Mouse (Mus musculus) heart, adult 2 months (tissue): ENCODE measurements around the gene Slfn14. TPM values are rescaled to one million over a fixed set of nuclear protein-coding genes. Genes with fewer than 3 reads are reported as not detected.

Source experiments
- DNase-seq, 2 experiments: peaks; one replicate each; pipeline ENCODE4 v3.0.0; 2021
- H3K27ac ChIP-seq: fragments of 200-600 bp; 2 replicates; pipeline ENCODE4 v1.8.1; 2022
- H3K27me3 ChIP-seq: fragments of 200-500 bp; 2 replicates; pipeline ENCODE4 v1.6.1; 2012; ENCODE audit warnings: mild to moderate bottlenecking, low read length, inconsistent platforms, mixed read lengths; ENCODE audit not compliant: control insufficient read depth, insufficient read depth
- H3K36me3 ChIP-seq: fragments of 200-500 bp; 2 replicates; pipeline ENCODE4 v1.6.1; 2012; ENCODE audit warnings: low read length, inconsistent platforms; ENCODE audit not compliant: control insufficient read depth, insufficient read depth
- H3K4me1 ChIP-seq: fragments of 200-500 bp; 2 replicates; pipeline ENCODE4 v1.6.1; 2011; ENCODE audit warnings: low read length; ENCODE audit not compliant: control insufficient read depth, insufficient read depth
- H3K4me3 ChIP-seq: fragments of 200-600 bp; 2 replicates; pipeline ENCODE4 v1.8.1; 2022
- H3K79me2 ChIP-seq: fragments of 200-500 bp; replicated peaks from 2 replicates; pipeline ENCODE4 v1.6.1; 2012; ENCODE audit warnings: mild to moderate bottlenecking, inconsistent platforms, low read length, moderate library complexity, mixed read lengths; ENCODE audit not compliant: control insufficient read depth, insufficient read depth
- H3K9ac ChIP-seq: fragments of 200-500 bp; 2 replicates; pipeline ENCODE4 v1.6.1; 2012; ENCODE audit warnings: low read depth, mild to moderate bottlenecking, control low read depth, inconsistent platforms, low read length, mixed read lengths
- CTCF ChIP-seq: fragments of 200-600 bp; IDR thresholded peaks from 2 replicates; pipeline ENCODE4 v1.8.1; 2022; ENCODE audit warnings: antibody characterized with exemption, mild to moderate bottlenecking, moderate library complexity
- EP300 ChIP-seq: fragments of 200-500 bp; IDR thresholded peaks from 2 replicates; pipeline ENCODE4 v1.6.1; 2011; ENCODE audit warnings: low read depth, low read length, control low read depth; ENCODE audit not compliant: insufficient read depth
- POLR2A ChIP-seq: fragments of 200-500 bp; IDR thresholded peaks from 2 replicates; pipeline ENCODE4 v1.6.1; 2011; ENCODE audit warnings: mild to moderate bottlenecking, low read depth, low read length, control low read depth; ENCODE audit not compliant: insufficient read depth
- WGBS: fragments of 180-500 bp; shearing (Covaris S2); methylation state at CpG from one replicate; pipeline ENCODE4 v1.1.7; 2018; 5-methylcytosine and 5-hydroxymethylcytosine counted together
- intact Hi-C: fragments of 180-260 bp; cut with DNase I; formaldehyde crosslinking; loops from one replicate; pipeline ENCODE4 v1.15.1; 2025
- polyA plus RNA-seq: library from polyadenylated mRNA; depleted of rRNA; stranded (reverse); fragments of >200 nt; gene quantifications from 2 replicates; pipeline ENCODE4 v1.2.3, GENCODE M21; 2012
- total RNA-seq, 2 experiments: library from RNA; stranded (reverse); gene quantifications; 2 replicates each; pipeline ENCODE4 v1.2.3; 2021

Slfn14 gene
- total and polyA plus RNA-seq, 3 experiments: 0.14 TPM; not detected in 2

- H3K9ac ChIP-seq: no peak overlapping the region
- intact Hi-C loops: no loop called here
- H3K27ac ChIP-seq: no peak overlapping the region
- no peak overlapping the region for H3K4me3 ChIP-seq
- peaks cover 4% of the 10 kb centered on the region for H3K36me3 ChIP-seq
- TF ChIP-seq EP300: no peak
- TF ChIP-seq CTCF: no peak
- no peak for TF ChIP-seq POLR2A
- peaks cover 3% of the 10 kb centered on the region for H3K4me1 ChIP-seq
- H3K79me2 ChIP-seq: peaks cover 8% of the 10 kb centered on the region; the same call in 1 of the 2 replicates
- WGBS: 84% methylated on average over 4 of the region's 4 CpGs
- DNase-seq: no peak
- no peaks in the 10 kb centered on the region for H3K27me3 ChIP-seq
These were observed 20.3 kb upstream of the Slfn14 start for GRCm38 (mm10) chr11:83306700-83307253.

- Histone ChIP-seq H3K9ac (no peak overlapping the region), H3K79me2 (peaks cover 8% of the 10 kb centered on the region; the same call in 1 of the 2 replicates), H3K27ac (no peak overlapping the region), H3K36me3 (no peaks in the 10 kb centered on the region; the same call in none of the 2 replicates), H3K4me1 (peaks cover 3% of the 10 kb centered on the region), H3K27me3 (no peaks in the 10 kb centered on the region), H3K4me3 (no peak overlapping the region)
- intact Hi-C loops: no loop called here
- no peak for TF ChIP-seq CTCF
- TF ChIP-seq EP300: no peak
- TF ChIP-seq POLR2A: no peak
- no peak for DNase-seq
- 83% methylated on average over 2 of the region's 2 CpGs for WGBS
These were observed 18.0 kb upstream of the Slfn14 start for GRCm38 (mm10) chr11:83304485-83304884.

GRCm38 (mm10) chr11:83303751-83304150 is 17.2 kb upstream of the Slfn14 start:
- intact Hi-C loops: no loop called here
- Histone ChIP-seq H3K27ac (no peak overlapping the region; the same call in 1 of the 2 replicates), H3K4me3 (no peak overlapping the region; the same call in 1 of the 2 replicates)

GRCm38 (mm10) chr11:83302526-83303251 is 16.2 kb upstream of the Slfn14 start, which contains the start of gene Pex12:
Pex12 (minus strand) TSS chr11:83302586.
- H3K4me1 ChIP-seq: peaks cover 5% of the 10 kb centered on the region
- intact Hi-C loops: no loop called here
- H3K36me3 ChIP-seq: no peaks in the 10 kb centered on the region; the same call in none of the 2 replicates
- peak within 1 kb of the TSS; percentile 95 for H3K9ac ChIP-seq
- H3K27ac ChIP-seq: peak within 1 kb of the TSS; percentile 83
- H3K27me3 ChIP-seq: no peaks in the 10 kb centered on the region
- peak within 1 kb of the TSS; percentile 59 for H3K4me3 ChIP-seq
- peaks cover 6% of the 10 kb centered on the region; the same call in 1 of the 2 replicates for H3K79me2 ChIP-seq
- TF ChIP-seq CTCF: no peak
- TF ChIP-seq EP300: peak; percentile 81; the same call in 1 of the 2 replicates
- TF ChIP-seq POLR2A: peak; percentile 83
- DNase-seq: peak; percentile 93 to 95
- WGBS: under 1% methylated on average over 51 of the region's 51 CpGs

More at GRCm38 (mm10) chr11:83303751-83304150, 17.2 kb upstream of the Slfn14 start:
- WGBS: 46% methylated on average over 5 of the region's 5 CpGs
- H3K79me2 ChIP-seq: peaks cover 8% of the 10 kb centered on the region; the same call in 1 of the 2 replicates
- H3K27me3 ChIP-seq: no peaks in the 10 kb centered on the region
- no peak for DNase-seq
- H3K36me3 ChIP-seq: no peaks in the 10 kb centered on the region; the same call in none of the 2 replicates
- H3K9ac ChIP-seq: no peak overlapping the region
- TF ChIP-seq EP300: no peak
- no peak for TF ChIP-seq CTCF
- no peak for TF ChIP-seq POLR2A
- H3K4me1 ChIP-seq: peaks cover 3% of the 10 kb centered on the region

- H3K79me2 ChIP-seq: peaks cover 6% of the 10 kb centered on the region; the same call in 1 of the 2 replicates
- H3K4me1 ChIP-seq: peaks cover 5% of the 10 kb centered on the region
- TF ChIP-seq POLR2A (no peak), CTCF (no peak; the same call in 1 of the 2 replicates), EP300 (no peak)
- H3K27ac ChIP-seq: peak overlapping the region; percentile 83
- DNase-seq: peak in 1 of 2 experiments; percentile 23
- intact Hi-C loops: no loop called here
- peak overlapping the region; percentile 59 for H3K4me3 ChIP-seq
- H3K9ac ChIP-seq: peak overlapping the region; percentile 37; the same call in 1 of the 2 replicates
- no peaks in the 10 kb centered on the region; the same call in none of the 2 replicates for H3K36me3 ChIP-seq
- 5% methylated on average over 10 of the region's 10 CpGs for WGBS
- no peaks in the 10 kb centered on the region for H3K27me3 ChIP-seq
These were observed 15.6 kb upstream of the Slfn14 start for GRCm38 (mm10) chr11:83302124-83302523.

GRCm38 (mm10) chr11:83301431-83301831 is 14.9 kb upstream of the Slfn14 start:
- no peak for DNase-seq
- Histone ChIP-seq H3K4me1 (peaks cover 5% of the 10 kb centered on the region), H3K4me3 (no peak overlapping the region), H3K27ac (no peak overlapping the region), H3K36me3 (peaks cover under 1% of the 10 kb centered on the region), H3K9ac (no peak overlapping the region), H3K79me2 (peaks cover 4% of the 10 kb centered on the region; the same call in 1 of the 2 replicates), H3K27me3 (no peaks in the 10 kb centered on the region)
- 70% methylated on average over 2 of the region's 2 CpGs for WGBS
- TF ChIP-seq POLR2A: no peak
- no peak for TF ChIP-seq EP300
- TF ChIP-seq CTCF: peak; percentile 25; the same call in 1 of the 2 replicates
- intact Hi-C loops: no loop called here
